Mouse (Mus musculus): ENCODE results near the gene Stra6l. TPM values are rescaled to one million over a fixed set of nuclear protein-coding genes. Genes with fewer than 3 reads are reported as not detected.

Gene Stra6l
- total and polyA plus RNA-seq, 3 experiments = 0.06 TPM; not detected in 2

DNA sequence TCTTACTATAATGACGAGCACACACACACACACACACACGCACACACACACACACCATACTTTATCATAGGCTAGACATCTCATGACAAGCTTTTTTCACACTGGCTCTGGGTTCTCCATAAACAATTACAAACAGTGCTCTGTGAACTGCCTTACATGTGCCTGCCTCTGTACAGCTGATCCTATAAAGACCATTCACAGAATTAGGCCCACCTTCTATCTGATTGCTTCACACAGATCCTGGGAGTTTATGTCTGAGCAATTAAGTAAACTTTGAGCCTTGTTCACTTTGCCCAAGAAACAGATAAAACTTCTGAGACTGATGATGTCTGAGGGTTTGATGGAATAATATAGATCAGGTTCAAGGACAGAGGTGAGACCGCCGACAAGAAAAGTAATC lies 63.4 kb downstream of the Stra6l start:
- Histone ChIP-seq H3K27me3 (ENCODE audit: control insufficient read depth, insufficient read depth, low read length) (no peaks in the 10 kb centered on the region), H3K79me2 (replicated peaks; ENCODE audit: control insufficient read depth, insufficient read depth, low read length) (no peaks in the 10 kb centered on the region), H3K4me1 (ENCODE audit: control insufficient read depth, insufficient read depth, low read length) (no peaks in the 10 kb centered on the region), H3K27ac (no peak overlapping the region), H3K9ac (ENCODE audit: low read depth, low read length) (no peak overlapping the region), H3K36me3 (ENCODE audit: control insufficient read depth, insufficient read depth, low read length) (no peaks in the 10 kb centered on the region), H3K4me3 (no peak overlapping the region)
- 87% methylated on average over 4 of the region's 4 CpGs for WGBS
- TF ChIP-seq CTCF (IDR thresholded peaks at IDR 0.05) = no peak
- no peak for TF ChIP-seq POLR2A (IDR thresholded peaks at IDR 0.05; ENCODE audit: insufficient read depth, low read depth, low read length)
- DNase-seq = no peak
- intact Hi-C loops (cut with DNase I) = no loop called here

DNA sequence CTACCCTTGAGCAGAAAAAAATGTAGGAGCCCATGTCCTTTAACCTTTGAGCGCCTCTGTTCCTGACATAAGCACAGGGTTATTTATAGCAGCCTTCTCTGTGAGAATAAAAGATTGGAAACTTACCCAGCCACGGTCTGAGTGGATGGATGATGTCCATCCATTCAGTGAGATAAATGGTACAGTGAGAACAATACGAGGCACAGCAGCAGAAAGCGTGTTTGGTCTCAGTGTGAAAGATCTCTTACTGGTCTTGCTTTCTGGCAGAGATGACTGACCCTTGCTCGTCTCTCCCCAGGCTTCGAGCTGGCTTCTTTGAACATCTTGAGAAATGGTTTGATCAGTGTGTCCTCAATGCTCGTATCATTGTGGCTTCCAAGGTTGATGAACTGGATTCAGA lies 68.6 kb downstream of the Stra6l start:
- Histone ChIP-seq H3K9ac (ENCODE audit: low read depth, low read length) (no peak overlapping the region), H3K79me2 (replicated peaks; ENCODE audit: control insufficient read depth, insufficient read depth, low read length) (no peaks in the 10 kb centered on the region), H3K4me3 (no peak overlapping the region), H3K4me1 (ENCODE audit: control insufficient read depth, insufficient read depth, low read length) (no peaks in the 10 kb centered on the region), H3K27ac (no peak overlapping the region), H3K36me3 (ENCODE audit: control insufficient read depth, insufficient read depth, low read length) (no peaks in the 10 kb centered on the region), H3K27me3 (ENCODE audit: control insufficient read depth, insufficient read depth, low read length) (no peaks in the 10 kb centered on the region)
- intact Hi-C loops (cut with DNase I) = no loop called here
- WGBS = 39% methylated on average over 7 of the region's 7 CpGs
- TF ChIP-seq EP300 (IDR thresholded peaks at IDR 0.05; ENCODE audit: insufficient read depth, low read depth, low read length) (no peak), POLR2A (IDR thresholded peaks at IDR 0.05; ENCODE audit: insufficient read depth, low read depth, low read length) (no peak), CTCF (IDR thresholded peaks at IDR 0.05) (no peak)
- no peak for DNase-seq

DNA sequence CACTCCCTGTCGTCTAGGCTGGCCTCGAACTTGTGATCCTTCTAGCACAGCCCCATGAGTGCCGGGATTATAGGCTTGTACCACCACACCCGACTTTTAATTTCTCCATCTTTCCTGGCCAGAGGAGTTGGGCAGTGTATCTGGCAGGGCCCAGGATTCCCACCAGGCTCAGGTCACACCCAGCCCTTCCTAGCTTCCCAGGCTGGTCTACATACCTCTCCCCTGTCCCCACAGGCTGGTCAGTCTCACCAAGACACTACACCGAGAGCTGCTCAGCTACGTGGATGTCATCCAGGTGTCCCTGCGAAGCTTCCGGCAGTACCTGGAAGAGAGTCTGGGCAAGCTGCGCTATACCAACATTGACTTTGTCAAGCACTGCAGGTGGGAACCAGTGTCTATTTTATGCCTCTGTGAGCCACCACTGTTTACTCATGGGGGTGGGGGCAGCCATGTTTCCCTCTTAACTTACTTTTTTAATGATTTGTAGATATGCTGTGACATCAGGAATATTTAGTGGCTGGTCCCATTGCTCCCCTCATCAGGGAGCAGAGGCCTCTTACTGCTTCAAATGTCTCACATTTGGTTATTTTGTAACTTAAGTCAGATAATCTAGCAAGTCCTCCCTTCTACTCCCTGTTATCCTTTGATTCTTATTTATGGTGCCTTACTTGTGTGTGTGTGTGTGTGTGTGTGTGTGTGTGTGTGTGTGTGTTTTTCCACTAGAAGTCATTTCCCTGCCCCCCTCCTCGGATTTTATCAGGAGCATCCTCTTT lies 73.4 kb downstream of the Stra6l start:
- DNase-seq = no peak
- H3K9ac ChIP-seq (ENCODE audit: low read depth, low read length) = no peak overlapping the region
- H3K27ac ChIP-seq = no peak overlapping the region
- no peaks in the 10 kb centered on the region for H3K27me3 ChIP-seq (ENCODE audit: control insufficient read depth, insufficient read depth, low read length)
- no peak for TF ChIP-seq EP300 (IDR thresholded peaks at IDR 0.05; ENCODE audit: insufficient read depth, low read depth, low read length)
- no peak for TF ChIP-seq POLR2A (IDR thresholded peaks at IDR 0.05; ENCODE audit: insufficient read depth, low read depth, low read length)
- H3K4me1 ChIP-seq (ENCODE audit: control insufficient read depth, insufficient read depth, low read length) = no peaks in the 10 kb centered on the region
- intact Hi-C loops (cut with DNase I) = no loop called here
- 85% methylated on average over 10 of the region's 10 CpGs for WGBS
- no peaks in the 10 kb centered on the region for H3K79me2 ChIP-seq (replicated peaks; ENCODE audit: control insufficient read depth, insufficient read depth, low read length)
- H3K4me3 ChIP-seq = no peak overlapping the region
- H3K36me3 ChIP-seq (ENCODE audit: control insufficient read depth, insufficient read depth, low read length) = no peaks in the 10 kb centered on the region

DNA sequence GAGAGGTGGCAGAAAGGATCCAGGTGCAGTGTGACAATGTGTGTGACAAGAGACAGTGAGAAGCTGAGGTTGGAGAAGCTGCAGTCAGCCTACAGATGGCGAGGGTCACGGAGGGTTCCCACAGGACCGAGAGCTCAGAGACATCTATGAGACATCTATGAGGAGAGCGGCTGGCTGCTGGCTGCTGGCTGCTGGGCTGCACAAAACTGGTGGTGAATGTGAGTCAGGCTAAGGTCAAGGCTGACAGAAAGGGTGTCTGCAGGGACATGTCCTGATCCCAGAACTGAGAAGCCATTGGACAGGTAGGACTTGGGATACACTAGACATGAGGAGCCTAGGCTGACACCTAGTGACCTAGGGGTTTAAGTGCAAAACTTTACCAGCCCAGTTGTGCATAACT lies 75.5 kb downstream of the Stra6l start:
- TF ChIP-seq EP300 (IDR thresholded peaks at IDR 0.05; ENCODE audit: insufficient read depth, low read depth, low read length) (no peak), POLR2A (IDR thresholded peaks at IDR 0.05; ENCODE audit: insufficient read depth, low read depth, low read length) (no peak), CTCF (IDR thresholded peaks at IDR 0.05) (no peak)
- Histone ChIP-seq H3K27ac (no peak overlapping the region), H3K4me3 (no peak overlapping the region), H3K9ac (ENCODE audit: low read depth, low read length) (no peak overlapping the region), H3K27me3 (ENCODE audit: control insufficient read depth, insufficient read depth, low read length) (no peaks in the 10 kb centered on the region), H3K36me3 (ENCODE audit: control insufficient read depth, insufficient read depth, low read length) (no peaks in the 10 kb centered on the region), H3K79me2 (replicated peaks; ENCODE audit: control insufficient read depth, insufficient read depth, low read length) (no peaks in the 10 kb centered on the region), H3K4me1 (ENCODE audit: control insufficient read depth, insufficient read depth, low read length) (no peaks in the 10 kb centered on the region)
- intact Hi-C loops (cut with DNase I) = no loop called here
- WGBS = 81% methylated on average over 4 of the region's 4 CpGs
- DNase-seq = no peak

DNA sequence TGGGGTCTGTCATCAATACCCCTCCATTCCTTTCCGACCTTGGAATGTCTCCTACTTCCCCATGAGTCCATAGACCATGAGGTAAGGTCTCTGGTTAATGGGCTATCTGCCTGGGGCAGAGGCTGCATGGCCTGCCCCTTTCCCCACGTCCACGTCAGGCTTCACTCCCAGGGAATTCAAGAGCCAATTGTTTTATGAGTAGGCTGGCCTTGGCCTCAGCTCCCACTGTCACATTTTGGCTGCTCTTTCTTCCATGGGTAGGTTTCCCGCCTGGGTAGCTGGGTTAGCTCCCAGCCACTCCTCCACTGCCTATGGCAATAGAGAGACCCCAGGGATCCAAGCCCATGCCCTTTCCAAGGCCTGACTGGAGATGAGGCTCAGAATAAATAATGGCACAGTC lies 80.1 kb downstream of the Stra6l start:
- no peak for DNase-seq
- H3K36me3 ChIP-seq (ENCODE audit: control insufficient read depth, insufficient read depth, low read length) = no peaks in the 10 kb centered on the region
- no peaks in the 10 kb centered on the region for H3K4me1 ChIP-seq (ENCODE audit: control insufficient read depth, insufficient read depth, low read length)
- H3K27me3 ChIP-seq (ENCODE audit: control insufficient read depth, insufficient read depth, low read length) = no peaks in the 10 kb centered on the region
- WGBS = 74% methylated on average over 4 of the region's 4 CpGs
- intact Hi-C loops (cut with DNase I) = no loop called here
- no peak overlapping the region for H3K27ac ChIP-seq
- no peak overlapping the region for H3K9ac ChIP-seq (ENCODE audit: low read depth, low read length)
- TF ChIP-seq POLR2A (IDR thresholded peaks at IDR 0.05; ENCODE audit: insufficient read depth, low read depth, low read length) (no peak), EP300 (IDR thresholded peaks at IDR 0.05; ENCODE audit: insufficient read depth, low read depth, low read length) (no peak), CTCF (IDR thresholded peaks at IDR 0.05) (no peak)
- no peaks in the 10 kb centered on the region for H3K79me2 ChIP-seq (replicated peaks; ENCODE audit: control insufficient read depth, insufficient read depth, low read length)
- no peak overlapping the region for H3K4me3 ChIP-seq

Other genes with a start within 250 kb of the Stra6l start
- 10 to 100 TPM; 12.3 to 12.7 TPM for gene Aldh1b1, start 49.6 kb upstream of the Stra6l start, total RNA-seq (2021)
- gene Aldh1b1, start 49.6 kb upstream of the Stra6l start, polyA plus RNA-seq (2012; rRNA removed) = 18.9 and 22.2 TPM in 2 replicates
- under 1 TPM; 0.16 to 0.20 TPM for gene Igfbpl1, start 21.7 kb upstream of the Stra6l start, total RNA-seq (2021)
- 1.00 and 1.0 TPM in 2 replicates for gene Igfbpl1, start 21.7 kb upstream of the Stra6l start, polyA plus RNA-seq (2012; rRNA removed)
- gene Ccdc180, start 41.6 kb downstream of the Stra6l start, total RNA-seq (2021) = not detected
- gene Ccdc180, start 41.6 kb downstream of the Stra6l start, polyA plus RNA-seq (2012; rRNA removed) = 0.20 TPM in 1 of 2 replicates, not detected in the other
- 10 to 100 TPM; 11.2 to 12.6 TPM for gene Tdrd7, start 116.7 kb downstream of the Stra6l start, total RNA-seq (2021)
- 6.2 and 11.4 TPM in 2 replicates for gene Tdrd7, start 116.7 kb downstream of the Stra6l start, polyA plus RNA-seq (2012; rRNA removed)
- gene Tmod1, start 190.3 kb downstream of the Stra6l start, total RNA-seq (2021) = 100 to 1,000 TPM; 250 to 264 TPM
- gene Tmod1, start 190.3 kb downstream of the Stra6l start, polyA plus RNA-seq (2012; rRNA removed) = 142 and 220 TPM in 2 replicates

Data from heart, adult 2 months (tissue).